Mouse (Mus musculus): ENCODE data around the gene Ms4a5.
"Not testable (repeated sequence)": the region's sequence is repeated elsewhere in the genome, so short reads cannot be mapped to it uniquely, and the experiment has no call there.

The Ms4a5 gene

GRCm38 (mm10) chr19:11283773-11284172 lies at the start of gene Ms4a5:
Gene Ms4a5, minus strand, starts transcription at chr19:11283873.
- no peak for DNase-seq

- DNase-seq = no peak
Measured at GRCm38 (mm10) chr19:11321123-11321522, 37.5 kb upstream of the Ms4a5 start.

- no peak for DNase-seq
Measured at GRCm38 (mm10) chr19:11316786-11317185, 33.1 kb upstream of the Ms4a5 start.

GRCm38 (mm10) chr19:11314354-11314753 lies 30.7 kb upstream of the Ms4a5 start, which contains the start of gene Ms4a14:
Gene Ms4a14, minus strand, starts transcription at chr19:11314454.
- no peak for DNase-seq

- DNase-seq = no peak
Measured at GRCm38 (mm10) chr19:11308888-11309287, 25.2 kb upstream of the Ms4a5 start.

GRCm38 (mm10) chr19:11299529-11299928 lies 15.9 kb upstream of the Ms4a5 start:
- not testable (repeated sequence) for DNase-seq

- no peak for DNase-seq
Measured at GRCm38 (mm10) chr19:11298939-11299338, 15.3 kb upstream of the Ms4a5 start.

GRCm38 (mm10) chr19:11293616-11294015 lies 9.9 kb upstream of the Ms4a5 start:
- not testable (repeated sequence) for DNase-seq

GRCm38 (mm10) chr19:11292990-11293389 lies 9.3 kb upstream of the Ms4a5 start:
- no peak for DNase-seq

GRCm38 (mm10) chr19:11280223-11280622 lies 3.5 kb downstream of the Ms4a5 start:
- no peak for DNase-seq

- DNase-seq = no peak
Measured at GRCm38 (mm10) chr19:11276431-11276830, 7.2 kb downstream of the Ms4a5 start.

- no peak for DNase-seq
Measured at GRCm38 (mm10) chr19:11266956-11267355, 16.7 kb downstream of the Ms4a5 start.

- no peak for DNase-seq
Measured at GRCm38 (mm10) chr19:11266052-11266845, 17.4 kb downstream of the Ms4a5 start, which contains the start of gene Ms4a1. Gene Ms4a1, minus strand, starts transcription at chr19:11266241.

- DNase-seq = no peak
Measured at GRCm38 (mm10) chr19:11264602-11265185, 19.0 kb downstream of the Ms4a5 start.

- no peak for DNase-seq
Measured at GRCm38 (mm10) chr19:11263549-11263948, 20.1 kb downstream of the Ms4a5 start.

- not testable (repeated sequence) for DNase-seq
Measured at GRCm38 (mm10) chr19:11262932-11263331, 20.7 kb downstream of the Ms4a5 start.

GRCm38 (mm10) chr19:11261522-11261921 lies 22.2 kb downstream of the Ms4a5 start:
- no peak for DNase-seq

GRCm38 (mm10) chr19:11244230-11244629 lies 39.4 kb downstream of the Ms4a5 start:
- DNase-seq = no peak

- DNase-seq = no peak
Measured at GRCm38 (mm10) chr19:11242560-11242959, 41.1 kb downstream of the Ms4a5 start.

GRCm38 (mm10) chr19:11235820-11236219 lies 47.9 kb downstream of the Ms4a5 start:
- DNase-seq = no peak

- no peak for DNase-seq
Measured at GRCm38 (mm10) chr19:11234921-11235735, 48.5 kb downstream of the Ms4a5 start.

- DNase-seq = no peak
Measured at GRCm38 (mm10) chr19:11234244-11234643, 49.4 kb downstream of the Ms4a5 start.

GRCm38 (mm10) chr19:11232348-11232747 lies 51.3 kb downstream of the Ms4a5 start, which contains the start of gene Ms4a12:
Gene Ms4a12, minus strand, starts transcription at chr19:11232448.
- no peak for DNase-seq
